Mouse (Mus musculus) lung, embryonic 14.5 days (tissue): ENCODE data around the gene Cdc123. TPM values are rescaled to one million over a fixed set of nuclear protein-coding genes. Genes with fewer than 3 reads are reported as not detected.

Experiments used
- ATAC-seq: fragments of 200-750 bp; cut with Nextera tagmentation; 2 replicates; pipeline ENCODE4 v1.8.0; 2017; ENCODE audit warnings: mild to moderate bottlenecking, moderate TSS enrichment, moderate library complexity; ENCODE audit not compliant: insufficient read depth
- DNase-seq: peaks from one replicate; pipeline ENCODE4 v3.0.0-alpha.2; 2015
- H3K27ac ChIP-seq: fragments of 300-500 bp; sonication (generic); 2 replicates; pipeline ENCODE4 v1.5.1; 2014; ENCODE audit warnings: low read depth, mild to moderate bottlenecking, moderate library complexity
- H3K27me3 ChIP-seq: fragments of 300-500 bp; sonication (generic); 2 replicates; pipeline ENCODE4 v1.6.1; 2014; ENCODE audit warnings: low read length, control low read depth; ENCODE audit not compliant: insufficient read depth
- H3K36me3 ChIP-seq: fragments of 300-500 bp; sonication (generic); 2 replicates; pipeline ENCODE4 v1.6.1; 2014; ENCODE audit warnings: control low read depth; ENCODE audit not compliant: insufficient read depth
- H3K4me1 ChIP-seq: fragments of 300-500 bp; sonication (generic); 2 replicates; pipeline ENCODE4 v1.6.1; 2014; ENCODE audit warnings: antibody characterized with exemption, control low read depth; ENCODE audit not compliant: insufficient read depth
- H3K4me2 ChIP-seq: fragments of 300-500 bp; sonication (generic); 2 replicates; pipeline ENCODE4 v1.6.1; 2014; ENCODE audit warnings: mild to moderate bottlenecking
- H3K4me3 ChIP-seq: fragments of 300-500 bp; sonication (generic); 2 replicates; pipeline ENCODE4 v1.5.1; 2014; ENCODE audit warnings: low read depth, low read length
- H3K9ac ChIP-seq: fragments of 300-500 bp; sonication (generic); 2 replicates; pipeline ENCODE4 v1.6.1; 2014
- H3K9me3 ChIP-seq: fragments of 300-500 bp; sonication (generic); 2 replicates; pipeline ENCODE4 v1.6.1; 2016; ENCODE audit warnings: low read depth, low read length, control low read depth
- CTCF ChIP-seq: IDR thresholded peaks from 2 replicates; pipeline ENCODE4 v1.5.1; 2016; ENCODE audit warnings: antibody characterized with exemption, low read depth
- WGBS: fragments of 180-500 bp; shearing (Covaris S2); extraction: QIAGEN DNeasy Blood & Tissue Kit; methylation state at CpG from one replicate; pipeline ENCODE4 v1.1.7; 2014; 5-methylcytosine and 5-hydroxymethylcytosine counted together
- polyA plus RNA-seq: library from polyadenylated mRNA; unstranded; fragments of >200 nt; fragmentation: Nextera tagmentation; extraction: Ambion mirVana; gene quantifications from 2 replicates; pipeline ENCODE4 v1.2.1, GENCODE M21; 2014

Gene Cdc123
- polyA plus RNA-seq, 1 experiment from 2014 or later: 290 TPM

- Histone ChIP-seq H3K9ac (no peak within 1 kb of the TSS), H3K27me3 (no peaks in the 10 kb centered on the region), H3K9me3 (no peaks in the 10 kb centered on the region), H3K4me3 (no peak within 1 kb of the TSS), H3K4me2 (no peak within 1 kb of the TSS), H3K36me3 (peaks cover 68% of the 10 kb centered on the region), H3K4me1 (no peaks in the 10 kb centered on the region), H3K27ac (no peak within 1 kb of the TSS)
- 91% methylated on average over 3 of the region's 3 CpGs for WGBS
- no peak for ATAC-seq
- no peak for TF ChIP-seq CTCF
- no peak for DNase-seq
Measured at GRCm38 (mm10) chr2:5862834-5863233, 17.9 kb upstream of the Cdc123 start, which contains the start of gene Gm13199. Gm13199 (minus strand) TSS chr2:5862934.

- no peaks in the 10 kb centered on the region for H3K4me1 ChIP-seq
- peaks cover 10% of the 10 kb centered on the region for H3K36me3 ChIP-seq
- ATAC-seq (no peak), DNase-seq (no peak)
- H3K4me2 ChIP-seq: no peak overlapping the region
- no peak overlapping the region for H3K4me3 ChIP-seq
- no peaks in the 10 kb centered on the region for H3K27me3 ChIP-seq
- TF ChIP-seq CTCF: no peak
- no peak overlapping the region for H3K27ac ChIP-seq
- H3K9me3 ChIP-seq: no peaks in the 10 kb centered on the region
- no peak overlapping the region for H3K9ac ChIP-seq
- 86% methylated on average over 5 of the region's 5 CpGs for WGBS
Measured at GRCm38 (mm10) chr2:5851866-5852265, 6.9 kb upstream of the Cdc123 start.

- no peak for ATAC-seq
- WGBS: 89% methylated on average over 9 of the region's 9 CpGs
Measured at GRCm38 (mm10) chr2:5851116-5851515, 6.2 kb upstream of the Cdc123 start.

GRCm38 (mm10) chr2:5845826-5846225 is 862 bp upstream of the Cdc123 start:
- no peak for TF ChIP-seq CTCF
- Histone ChIP-seq H3K27ac (no peak overlapping the region; the same call in 1 of the 2 replicates), H3K36me3 (peaks cover 16% of the 10 kb centered on the region), H3K4me1 (no peaks in the 10 kb centered on the region), H3K9ac (peak overlapping the region; percentile 84), H3K27me3 (no peaks in the 10 kb centered on the region), H3K4me2 (peak overlapping the region; percentile 58), H3K9me3 (no peaks in the 10 kb centered on the region), H3K4me3 (peak overlapping the region; percentile 76)
- ATAC-seq (no peak), DNase-seq (peak; percentile 50)
- WGBS: 14% methylated on average over 4 of the region's 4 CpGs

More at GRCm38 (mm10) chr2:5851116-5851515, 6.2 kb upstream of the Cdc123 start:
- H3K4me1 ChIP-seq: no peaks in the 10 kb centered on the region
- no peak overlapping the region for H3K9ac ChIP-seq
- no peak overlapping the region for H3K4me2 ChIP-seq
- peaks cover 6% of the 10 kb centered on the region; the same call in 1 of the 2 replicates for H3K36me3 ChIP-seq
- TF ChIP-seq CTCF: no peak
- H3K9me3 ChIP-seq: no peaks in the 10 kb centered on the region
- no peak overlapping the region for H3K27ac ChIP-seq
- DNase-seq: no peak
- H3K27me3 ChIP-seq: no peaks in the 10 kb centered on the region
- H3K4me3 ChIP-seq: no peak overlapping the region

- Histone ChIP-seq H3K27ac (peak overlapping the region; percentile 91), H3K4me1 (no peaks in the 10 kb centered on the region), H3K4me2 (peak overlapping the region; percentile 69), H3K9me3 (no peaks in the 10 kb centered on the region; the same call in 1 of the 2 replicates), H3K27me3 (no peaks in the 10 kb centered on the region), H3K36me3 (peaks cover 28% of the 10 kb centered on the region), H3K4me3 (peak overlapping the region; percentile 76), H3K9ac (peak overlapping the region; percentile 84)
- 4% methylated on average over 23 of the region's 23 CpGs for WGBS
- DNase-seq: no peak
- no peak for TF ChIP-seq CTCF
- ATAC-seq: peak; percentile 19; the same call in 1 of the 2 replicates
Measured at GRCm38 (mm10) chr2:5844181-5844872, 637 bp downstream of the Cdc123 start.

- no peaks in the 10 kb centered on the region; the same call in 1 of the 2 replicates for H3K9me3 ChIP-seq
- ATAC-seq: no peak
- no peaks in the 10 kb centered on the region for H3K4me1 ChIP-seq
- peaks cover 45% of the 10 kb centered on the region for H3K36me3 ChIP-seq
- no peaks in the 10 kb centered on the region for H3K27me3 ChIP-seq
- no peak for TF ChIP-seq CTCF
- no peak overlapping the region for H3K4me3 ChIP-seq
- DNase-seq: no peak
- H3K9ac ChIP-seq: no peak overlapping the region
- WGBS: 93% methylated on average over 11 of the region's 11 CpGs
- no peak overlapping the region for H3K4me2 ChIP-seq
- no peak overlapping the region for H3K27ac ChIP-seq
Measured at GRCm38 (mm10) chr2:5840815-5841214, 4.1 kb downstream of the Cdc123 start.

GRCm38 (mm10) chr2:5825265-5825913 is 19.6 kb downstream of the Cdc123 start:
- no peak for ATAC-seq
- Histone ChIP-seq H3K27me3 (no peaks in the 10 kb centered on the region), H3K4me2 (no peak overlapping the region), H3K27ac (no peak overlapping the region), H3K4me3 (no peak overlapping the region), H3K9ac (no peak overlapping the region), H3K9me3 (no peaks in the 10 kb centered on the region), H3K4me1 (no peaks in the 10 kb centered on the region), H3K36me3 (peaks cover 54% of the 10 kb centered on the region)
- TF ChIP-seq CTCF: no peak
- 96% methylated on average over 5 of the region's 5 CpGs for WGBS
- DNase-seq: no peak
